Mouse (Mus musculus) erythroid progenitor cell, adult 5-6 weeks (primary cell): ENCODE data around the gene Amigo2. TPM values are rescaled to one million over a fixed set of nuclear protein-coding genes. Genes with fewer than 3 reads are reported as not detected.
"Not testable (repeated sequence)": the region's sequence is repeated elsewhere in the genome, so short reads cannot be mapped to it uniquely, and the experiment has no call there.

Experiments used
- ATAC-seq: replicated peaks from 2 replicates; pipeline ENCODE4 v1.8.0; 2016; ENCODE audit warnings: moderate number of reproducible peaks, mild to moderate bottlenecking, moderate TSS enrichment, inconsistent platforms; ENCODE audit not compliant: poor library complexity, low FRiP score, severe bottlenecking
- total RNA-seq, 2 experiments: library from RNA; stranded (forward) in 1 of 2; stranded (reverse) in 1 of 2; fragments of 150-400 nt in 1 of 2; fragments of 186-747, 209-891 nt in 1 of 2; gene quantifications; 2 replicates each; pipeline versions ENCODE4 v1.2.3 to v1.2.4; 2015 to 2017; ENCODE audit warnings: low replicate concordance in 2 of 2

Gene Amigo2
- total RNA-seq, 2 experiments from 2014 or later, result 0.45 TPM; not detected in 1

DNA sequence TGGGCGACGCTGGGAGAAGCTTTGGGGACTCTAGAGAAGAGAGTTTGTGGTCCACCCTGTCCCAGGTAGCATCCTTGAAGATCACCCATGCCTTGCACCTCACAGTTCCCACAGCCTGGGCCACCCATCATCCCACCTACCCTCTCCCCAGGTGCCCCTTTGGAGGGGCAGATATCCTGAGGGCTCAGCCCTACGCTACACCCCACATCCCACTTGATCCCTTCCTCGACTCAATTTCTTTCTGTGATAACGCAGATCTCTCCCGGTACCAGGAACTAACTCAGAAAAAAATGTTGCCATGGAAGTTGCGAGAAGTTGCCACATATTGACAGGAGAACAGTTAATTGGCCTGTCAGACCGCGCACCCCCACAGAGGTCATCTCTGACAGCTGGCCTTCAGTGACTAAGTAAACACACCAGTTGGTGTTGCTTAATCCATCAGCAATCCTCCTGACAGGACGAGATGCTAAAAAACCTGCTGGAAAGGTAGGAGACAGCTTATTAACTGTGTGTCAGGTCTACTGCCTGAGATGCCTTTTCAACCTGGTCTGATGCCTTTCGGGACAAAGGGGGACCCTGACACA, 17.5 kb downstream of the Amigo2 start:
- no peak for ATAC-seq

DNA sequence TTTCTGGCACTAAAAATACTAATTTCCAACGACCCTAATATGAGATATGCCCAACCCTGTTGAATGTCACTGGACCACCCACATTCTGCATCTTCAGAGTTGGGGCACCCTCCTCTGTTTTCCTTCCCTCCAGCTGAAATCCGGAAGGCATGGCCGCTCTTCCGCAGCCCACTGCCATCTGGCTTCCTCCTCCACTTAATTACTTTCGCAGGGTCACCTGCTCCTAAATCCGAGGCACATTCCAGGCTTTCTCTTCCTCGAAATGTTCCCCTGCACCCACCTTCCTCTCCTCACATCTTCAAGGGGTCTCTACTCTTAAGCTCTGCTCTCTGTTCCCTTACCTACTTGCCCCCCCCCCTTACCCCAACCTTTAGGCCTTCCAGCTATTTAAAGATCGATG, 23.1 kb downstream of the Amigo2 start:
- ATAC-seq, result no peak

DNA sequence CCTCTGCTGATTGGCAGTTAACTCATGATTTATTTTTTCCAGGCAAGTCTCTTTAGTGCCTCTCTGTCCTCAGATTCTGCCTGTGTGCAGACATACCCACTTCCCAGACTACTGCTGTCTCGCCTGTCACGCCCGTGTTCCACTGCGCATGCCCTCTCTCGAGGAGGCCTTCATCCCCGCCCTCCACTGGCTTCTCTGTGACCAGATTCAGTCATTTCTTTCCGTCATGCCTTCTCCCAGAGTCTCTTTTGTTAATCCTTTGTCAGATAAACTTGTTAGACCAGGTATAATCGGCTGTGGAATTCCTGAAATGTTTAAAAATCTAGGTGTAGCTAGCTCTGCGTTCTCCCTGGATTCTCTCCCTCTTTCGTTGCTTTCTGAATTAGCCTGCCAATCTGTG, 23.7 kb downstream of the Amigo2 start:
- no peak for ATAC-seq

DNA sequence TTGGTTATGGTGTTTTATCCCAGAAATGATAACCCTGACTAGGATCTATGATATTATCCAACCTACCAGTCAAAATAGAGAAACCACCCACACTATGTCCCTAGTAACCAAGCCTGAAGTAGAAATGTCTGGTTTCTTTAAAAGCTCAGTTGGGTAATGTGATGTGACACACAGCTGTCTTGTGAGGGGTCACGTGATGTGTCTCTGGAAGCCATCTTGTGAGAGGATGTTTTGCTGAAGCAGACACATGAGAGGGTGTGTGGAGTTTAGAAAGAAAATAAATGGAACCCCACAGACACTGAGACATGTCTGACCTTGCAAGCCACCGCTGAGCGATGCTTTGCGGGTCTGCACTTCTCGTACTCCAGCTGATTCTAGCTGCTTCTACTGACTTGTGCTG, 30.2 kb downstream of the Amigo2 start:
- no peak for ATAC-seq

DNA sequence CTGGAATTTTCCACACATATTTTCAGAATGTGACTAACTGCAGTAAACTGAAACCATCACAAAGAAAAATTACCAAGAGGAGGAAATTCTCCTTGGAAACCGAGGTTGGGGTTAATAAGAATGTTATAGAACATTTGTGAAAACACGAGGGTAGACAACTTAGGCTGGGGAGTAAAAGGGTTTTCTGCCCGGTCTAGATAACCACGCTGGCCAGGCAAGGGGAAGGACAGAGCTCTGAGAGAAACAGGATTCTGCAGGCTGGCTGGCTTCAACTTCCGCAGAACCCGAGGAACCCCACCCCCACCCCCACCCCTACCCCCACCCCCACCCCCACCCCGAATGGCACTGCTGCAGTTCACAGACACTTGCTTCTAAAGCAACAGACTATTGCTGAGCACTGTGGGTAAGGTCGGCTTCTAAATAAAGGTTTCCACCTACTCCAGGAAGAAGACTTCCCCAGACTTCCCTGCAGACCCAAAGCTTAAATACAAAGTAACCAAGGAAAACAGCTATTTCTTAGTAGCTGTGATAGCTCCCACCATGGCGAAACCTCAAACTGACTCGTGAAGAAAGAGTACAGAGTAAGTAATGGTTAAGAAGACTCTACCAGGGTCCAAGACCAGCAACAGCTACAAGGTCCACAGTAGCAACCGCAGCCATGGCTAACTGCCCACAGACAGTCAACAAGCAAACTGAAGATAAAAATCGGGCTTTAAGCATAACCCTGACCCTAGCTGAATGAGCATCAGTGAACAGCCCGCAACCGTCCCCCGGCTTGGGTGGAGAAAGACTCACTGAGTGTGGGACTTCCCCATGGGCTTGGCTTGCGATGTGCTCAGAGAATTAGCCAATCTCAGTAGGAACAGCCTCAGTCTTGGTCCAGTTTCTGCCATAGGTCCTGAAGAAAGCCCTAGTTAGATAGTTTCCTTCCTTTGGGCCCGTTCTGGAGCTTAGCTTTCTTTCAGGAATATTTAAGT, 34.3 kb downstream of the Amigo2 start:
- no peak for ATAC-seq

DNA sequence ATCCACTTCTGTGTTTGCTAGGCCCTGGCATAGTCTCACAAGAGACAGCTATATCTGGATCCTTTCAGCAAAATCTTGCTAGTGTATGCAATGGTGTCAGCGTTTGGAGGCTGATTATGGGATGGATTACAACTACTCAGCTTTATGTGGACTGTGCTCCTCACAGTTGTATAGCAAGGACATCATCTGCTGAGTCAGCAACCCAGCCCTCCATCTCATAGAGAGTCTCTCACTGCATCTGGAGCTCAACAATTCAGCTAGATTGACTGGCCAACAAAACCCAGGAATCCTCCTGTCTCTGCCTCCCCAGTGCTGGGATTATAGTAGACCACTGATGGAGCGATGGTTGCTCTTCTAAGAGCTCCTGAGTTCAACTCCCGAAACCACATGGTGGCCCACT, 37.3 kb downstream of the Amigo2 start:
- not testable (repeated sequence) for ATAC-seq

DNA sequence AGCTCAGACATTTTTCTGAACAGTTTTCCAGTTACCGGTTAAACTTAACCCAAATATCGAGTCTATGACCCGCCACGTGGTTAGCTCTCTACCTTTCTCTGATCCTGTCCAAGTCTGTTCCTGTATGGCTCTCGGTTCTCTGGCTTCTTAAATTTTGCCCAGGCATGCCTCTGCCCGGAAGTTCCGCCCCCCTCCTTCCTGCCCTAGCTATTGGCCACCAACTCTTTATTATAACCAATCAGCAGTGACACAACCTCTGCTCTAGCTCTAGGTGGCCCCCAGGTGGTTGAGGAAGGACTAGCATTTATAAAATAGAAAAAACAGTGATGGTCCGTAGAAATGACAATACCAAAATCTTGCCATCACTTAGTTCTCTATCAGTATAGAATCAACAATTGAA, 40.6 kb downstream of the Amigo2 start:
- no peak for ATAC-seq

DNA sequence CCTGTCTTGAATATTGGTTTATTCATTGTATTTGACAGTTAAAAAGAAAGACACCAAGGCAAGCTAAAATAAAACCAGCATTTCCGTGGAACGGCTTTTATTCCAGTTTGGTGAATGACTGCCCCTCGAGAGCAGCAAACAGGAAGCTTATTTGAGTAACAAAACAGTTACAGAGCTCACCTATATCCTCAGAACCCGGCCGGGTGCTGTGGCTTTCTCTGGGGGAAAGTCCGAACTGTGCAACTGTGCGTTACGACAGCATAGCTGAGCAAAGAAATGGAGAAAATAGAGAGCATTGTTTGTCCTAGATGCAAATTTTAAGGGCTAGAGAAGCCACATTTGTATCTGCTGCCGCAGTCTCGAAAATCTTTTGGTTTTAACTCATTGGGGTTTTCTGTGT, 41.3 kb downstream of the Amigo2 start:
- ATAC-seq, result no peak

DNA sequence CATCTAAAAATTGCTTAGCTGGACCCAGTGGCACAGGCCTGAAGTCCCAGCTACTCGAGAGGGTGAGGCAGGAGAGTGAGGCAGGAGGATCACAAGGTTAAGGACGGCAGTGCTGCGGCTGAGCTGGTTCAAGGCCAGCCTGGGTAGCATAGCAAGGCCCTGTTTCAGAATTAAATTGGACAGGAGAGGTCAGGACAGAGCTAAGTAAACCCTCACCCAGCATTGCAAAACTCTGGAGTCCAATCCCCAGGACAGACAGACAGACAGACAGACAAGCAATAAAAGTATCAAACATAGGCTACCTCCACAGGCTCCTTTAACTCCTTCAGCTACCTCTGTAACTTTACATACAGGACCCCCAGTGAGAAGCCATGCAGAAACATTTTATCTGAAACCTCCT, 42.2 kb downstream of the Amigo2 start:
- ATAC-seq, result no peak

DNA sequence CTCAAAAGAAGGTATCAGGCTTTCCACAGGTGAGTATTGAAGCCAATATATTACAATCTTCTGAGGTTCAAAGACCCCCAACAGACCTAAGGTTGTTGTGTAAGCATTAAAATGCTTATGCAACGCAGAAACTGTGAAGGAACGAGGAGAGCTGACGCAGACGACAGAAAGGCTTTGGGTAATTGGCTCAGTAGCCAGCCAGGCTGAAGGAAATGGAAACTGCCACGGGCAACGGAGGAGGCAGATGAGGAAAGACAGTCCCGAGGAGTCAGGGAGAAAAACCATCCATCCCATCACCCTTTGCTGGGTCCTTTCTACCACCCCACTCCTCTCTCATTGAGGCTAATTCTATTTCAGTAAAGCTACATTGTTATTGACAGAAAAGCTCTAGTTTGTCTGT, 50.4 kb downstream of the Amigo2 start:
- ATAC-seq, result no peak

DNA sequence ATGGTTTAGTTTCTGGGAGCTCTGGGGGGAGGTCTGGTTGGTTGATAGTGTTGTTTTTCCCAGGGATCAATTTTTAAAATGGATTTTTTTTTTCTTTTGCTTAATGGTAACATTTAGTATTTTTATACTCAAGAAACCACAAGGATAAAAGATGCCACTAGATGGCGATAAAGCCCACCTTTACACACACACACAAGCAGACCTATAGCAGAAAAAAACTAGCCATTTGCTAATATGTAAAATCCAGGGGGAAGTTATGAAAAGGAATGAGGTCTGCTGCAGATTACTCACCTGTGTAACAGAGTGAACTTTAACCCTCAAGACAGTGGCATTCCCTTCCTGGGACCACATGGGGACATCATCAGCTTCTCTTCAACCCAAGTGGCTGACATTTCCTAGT, 51.5 kb downstream of the Amigo2 start:
- ATAC-seq, result no peak

Other genes starting within 250 kb of the Amigo2 start
- gene Slc38a4, start 191.3 kb downstream of the Amigo2 start, total RNA-seq (2015; ENCODE audit: low replicate concordance), result not detected in 2 replicates
- not detected in 2 replicates for gene Slc38a4, start 191.3 kb downstream of the Amigo2 start, total RNA-seq (2017; ENCODE audit: low replicate concordance)
- 8.8 and 30.3 TPM in 2 replicates for gene Pced1b, start 180 bp downstream of the Amigo2 start, total RNA-seq (2015; ENCODE audit: low replicate concordance)
- gene Pced1b, start 180 bp downstream of the Amigo2 start, total RNA-seq (2017; ENCODE audit: low replicate concordance), result 2.7 and 7.1 TPM in 2 replicates